Mouse (Mus musculus): ENCODE data around the gene F2rl2. TPM values are rescaled to one million over a fixed set of nuclear protein-coding genes. Genes with fewer than 3 reads are reported as not detected.

F2rl2 gene
- polyA plus RNA-seq, 1 experiment = 1.1 TPM

GRCm38 (mm10) chr13:95741813-95742689 lies 45.4 kb downstream of the F2rl2 start:
- Histone ChIP-seq H3K27me3 (ENCODE audit: control insufficient read depth, insufficient read depth, insufficient read length) (peaks cover 4% of the 10 kb centered on the region), H3K79me2 (ENCODE audit: control insufficient read depth, insufficient read depth) (no peaks in the 10 kb centered on the region), H3K36me3 (ENCODE audit: control insufficient read depth, insufficient read depth) (no peaks in the 10 kb centered on the region), H3K4me3 (no peak overlapping the region), H3ac (ENCODE audit: control insufficient read depth, insufficient read length) (no peak overlapping the region), H3K4me2 (ENCODE audit: low read depth) (no peak overlapping the region)
- TF ChIP-seq USF1 (IDR thresholded peaks at IDR 0.05; ENCODE audit: low read depth) (no peak), MYOG (IDR thresholded peaks at IDR 0.05; ENCODE audit: control insufficient read depth in 1 of 3, insufficient read depth in 1 of 3, insufficient read length in 2 of 3, low read depth in 2 of 3) (no peak), CEBPB (IDR thresholded peaks at IDR 0.05; ENCODE audit: insufficient read depth, poor library complexity, severe bottlenecking) (no peak), REST (IDR thresholded peaks at IDR 0.05; ENCODE audit: insufficient read depth, insufficient read length) (no peak), POLR2AphosphoS2 (IDR thresholded peaks at IDR 0.05; ENCODE audit: insufficient read length, low read depth) (no peak), E2F4 (IDR thresholded peaks at IDR 0.05; ENCODE audit: insufficient read depth) (no peak), MAX (IDR thresholded peaks at IDR 0.05; ENCODE audit: low read depth) (no peak), POLR2A (IDR thresholded peaks at IDR 0.05; ENCODE audit: insufficient read length, low read depth) (no peak), TCF12 (IDR thresholded peaks at IDR 0.05; ENCODE audit: insufficient read depth, poor library complexity, severe bottlenecking) (no peak), MYOD1 (IDR thresholded peaks at IDR 0.05; ENCODE audit: control insufficient read depth in 1 of 3, insufficient read length in 2 of 3, low read depth in 2 of 3) (no peak), TCF3 (IDR thresholded peaks at IDR 0.05; ENCODE audit: insufficient read length, low read depth) (no peak), SRF (IDR thresholded peaks at IDR 0.05; ENCODE audit: control insufficient read depth, insufficient read length, low read depth) (no peak)

GRCm38 (mm10) chr13:95742881-95743466 lies 46.3 kb downstream of the F2rl2 start:
- no peak overlapping the region for H3K4me2 ChIP-seq (ENCODE audit: low read depth)
- H3K36me3 ChIP-seq (ENCODE audit: control insufficient read depth, insufficient read depth) = no peaks in the 10 kb centered on the region
- TF ChIP-seq CEBPB (IDR thresholded peaks at IDR 0.05; ENCODE audit: insufficient read depth, poor library complexity, severe bottlenecking) (no peak), POLR2AphosphoS2 (IDR thresholded peaks at IDR 0.05; ENCODE audit: insufficient read length, low read depth) (no peak), MYOD1 (IDR thresholded peaks at IDR 0.05; ENCODE audit: control insufficient read depth in 1 of 3, insufficient read length in 2 of 3, low read depth in 2 of 3) (no peak), SRF (IDR thresholded peaks at IDR 0.05; ENCODE audit: control insufficient read depth, insufficient read length, low read depth) (no peak), POLR2A (IDR thresholded peaks at IDR 0.05; ENCODE audit: insufficient read length, low read depth) (no peak), MAX (IDR thresholded peaks at IDR 0.05; ENCODE audit: low read depth) (no peak), MYOG (IDR thresholded peaks at IDR 0.05; ENCODE audit: control insufficient read depth in 1 of 3, insufficient read depth in 1 of 3, insufficient read length in 2 of 3, low read depth in 2 of 3) (no peak)
- no peak overlapping the region for H3ac ChIP-seq (ENCODE audit: control insufficient read depth, insufficient read length)
- H3K4me3 ChIP-seq = no peak overlapping the region
- peaks cover 4% of the 10 kb centered on the region for H3K27me3 ChIP-seq (ENCODE audit: control insufficient read depth, insufficient read depth, insufficient read length)
- no peaks in the 10 kb centered on the region for H3K79me2 ChIP-seq (ENCODE audit: control insufficient read depth, insufficient read depth)

- Histone ChIP-seq H3K79me2 (ENCODE audit: control insufficient read depth, insufficient read depth) (no peaks in the 10 kb centered on the region), H3K27me3 (ENCODE audit: control insufficient read depth, insufficient read depth, insufficient read length) (peaks cover 4% of the 10 kb centered on the region), H3K4me3 (no peak overlapping the region), H3ac (ENCODE audit: control insufficient read depth, insufficient read length) (no peak overlapping the region), H3K4me2 (ENCODE audit: low read depth) (no peak overlapping the region), H3K36me3 (ENCODE audit: control insufficient read depth, insufficient read depth) (no peaks in the 10 kb centered on the region)
- no peak for TF ChIP-seq CEBPB (IDR thresholded peaks at IDR 0.05; ENCODE audit: insufficient read depth, poor library complexity, severe bottlenecking)
- TF ChIP-seq E2F4 (IDR thresholded peaks at IDR 0.05; ENCODE audit: insufficient read depth) = no peak
- no peak for TF ChIP-seq MAX (IDR thresholded peaks at IDR 0.05; ENCODE audit: low read depth)
- TF ChIP-seq POLR2AphosphoS2 (IDR thresholded peaks at IDR 0.05; ENCODE audit: insufficient read length, low read depth) = no peak
- TF ChIP-seq REST (IDR thresholded peaks at IDR 0.05; ENCODE audit: insufficient read depth, insufficient read length) = no peak
- TF ChIP-seq SRF (IDR thresholded peaks at IDR 0.05; ENCODE audit: control insufficient read depth, insufficient read length, low read depth) = no peak
- TF ChIP-seq POLR2A (IDR thresholded peaks at IDR 0.05; ENCODE audit: insufficient read length, low read depth) = no peak
Observed at GRCm38 (mm10) chr13:95745451-95745850, 48.8 kb downstream of the F2rl2 start.

- H3K4me2 ChIP-seq (ENCODE audit: low read depth) = no peak overlapping the region
- H3K79me2 ChIP-seq (ENCODE audit: control insufficient read depth, insufficient read depth) = no peaks in the 10 kb centered on the region
- TF ChIP-seq TCF3 (IDR thresholded peaks at IDR 0.05; ENCODE audit: insufficient read length, low read depth) = no peak
- H3K4me3 ChIP-seq = no peak overlapping the region
- no peaks in the 10 kb centered on the region for H3K27me3 ChIP-seq (ENCODE audit: control insufficient read depth, insufficient read depth, insufficient read length)
- H3K36me3 ChIP-seq (ENCODE audit: control insufficient read depth, insufficient read depth) = no peaks in the 10 kb centered on the region
- no peak overlapping the region for H3ac ChIP-seq (ENCODE audit: control insufficient read depth, insufficient read length)
Observed at GRCm38 (mm10) chr13:95746509-95746908, 49.9 kb downstream of the F2rl2 start.

- TF ChIP-seq CEBPB (IDR thresholded peaks at IDR 0.05; ENCODE audit: insufficient read depth, poor library complexity, severe bottlenecking) (no peak), USF1 (IDR thresholded peaks at IDR 0.05; ENCODE audit: low read depth) (no peak), MYOD1 (IDR thresholded peaks at IDR 0.05; ENCODE audit: control insufficient read depth in 1 of 3, insufficient read length in 2 of 3, low read depth in 2 of 3) (no peak), SRF (IDR thresholded peaks at IDR 0.05; ENCODE audit: control insufficient read depth, insufficient read length, low read depth) (no peak), REST (IDR thresholded peaks at IDR 0.05; ENCODE audit: insufficient read depth, insufficient read length) (no peak), TCF12 (IDR thresholded peaks at IDR 0.05; ENCODE audit: insufficient read depth, poor library complexity, severe bottlenecking) (no peak)
- no peak overlapping the region for H3K4me3 ChIP-seq
- H3K79me2 ChIP-seq (ENCODE audit: control insufficient read depth, insufficient read depth) = no peaks in the 10 kb centered on the region
- no peaks in the 10 kb centered on the region for H3K27me3 ChIP-seq (ENCODE audit: control insufficient read depth, insufficient read depth, insufficient read length)
- no peak overlapping the region for H3ac ChIP-seq (ENCODE audit: control insufficient read depth, insufficient read length)
- H3K4me2 ChIP-seq (ENCODE audit: low read depth) = no peak overlapping the region
- no peaks in the 10 kb centered on the region for H3K36me3 ChIP-seq (ENCODE audit: control insufficient read depth, insufficient read depth)
Observed at GRCm38 (mm10) chr13:95747101-95747500, 50.4 kb downstream of the F2rl2 start.

All from myocyte (in vitro differentiated cells).